11 mouse cellular contexts compared by ENCODE assay signal in the genomic region with DNA sequence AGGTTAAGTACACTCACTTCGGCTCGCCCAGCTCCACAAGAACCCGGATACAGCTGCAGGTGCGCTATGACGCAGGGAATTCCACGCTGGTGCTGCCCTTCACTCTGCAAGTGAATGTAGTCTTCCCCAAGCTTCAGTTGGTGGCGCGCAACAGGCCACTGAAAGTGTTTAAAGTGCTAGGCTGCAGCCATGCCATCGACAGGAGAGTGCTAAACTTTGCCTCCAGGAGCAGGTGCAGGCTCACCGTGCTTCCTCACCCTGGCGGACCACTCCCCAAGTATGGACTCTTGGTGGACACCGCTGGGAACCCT. TPM values are rescaled to one million over a fixed set of nuclear protein-coding genes. Genes with fewer than 3 reads are reported as not detected.
A peak's percentile ranks its signal among the peaks of the same experiment; 100 is the strongest.
DNase-seq lines count a peak whose midpoint lies in the region; ATAC-seq and TF ChIP-seq lines count a peak whose summit lies in the region.
"Had no signal": no experiment of that assay in that cellular context is flagged by ENCODE, and none has a peak within 500 bp of the region (broad histone marks: within the 10 kb centered on the region; RNA-seq: fewer than 3 reads in every experiment).

No protein-coding gene starts in this region.

- H3K4me2 ChIP-seq in heart, embryonic 13.5 days = peak overlapping the region; percentile 68
- H3K4me2 ChIP-seq in forebrain, embryonic 15.5 days (replicated peaks) = peak overlapping the region; percentile 48
- peak overlapping the region; percentile 47 for H3K4me2 ChIP-seq in midbrain, embryonic 12.5 days (replicated peaks)

- peaks cover 48% of the 10 kb centered on the region for H3K27me3 ChIP-seq in heart, embryonic 13.5 days (replicated peaks)
- no peaks in the 10 kb centered on the region for H3K27me3 ChIP-seq in ES-Bruce4 (ENCODE audit: control insufficient read depth, insufficient read depth, low read length, poor library complexity, severe bottlenecking)
- H3K27me3 ChIP-seq in forebrain, embryonic 15.5 days = peaks cover 19% of the 10 kb centered on the region
- peaks cover 33% of the 10 kb centered on the region for H3K27me3 ChIP-seq in midbrain, embryonic 12.5 days

- no peak overlapping the region for H3K27ac ChIP-seq in heart, embryonic 13.5 days (replicated peaks)
- H3K27ac ChIP-seq in ES-Bruce4 (ENCODE audit: insufficient read depth, low read length) = no peak overlapping the region
- no peak overlapping the region for H3K27ac ChIP-seq in forebrain, embryonic 15.5 days (replicated peaks)
- H3K27ac ChIP-seq in midbrain, embryonic 12.5 days (replicated peaks) = no peak overlapping the region

- peaks cover 17% of the 10 kb centered on the region for H3K4me1 ChIP-seq in heart, embryonic 13.5 days
- no peaks in the 10 kb centered on the region for H3K4me1 ChIP-seq in ES-Bruce4 (ENCODE audit: control insufficient read depth, insufficient read depth, low read length)
- H3K4me1 ChIP-seq in forebrain, embryonic 15.5 days = peaks cover 11% of the 10 kb centered on the region
- H3K4me1 ChIP-seq in midbrain, embryonic 12.5 days = peaks cover 16% of the 10 kb centered on the region; the same call in 1 of the 2 replicates

- TF ChIP-seq CTCF in ES-Bruce4 (IDR thresholded peaks at IDR 0.05; ENCODE audit: low read depth, low read length) = no peak

- H3K4me3 ChIP-seq in heart, embryonic 13.5 days = peak overlapping the region; percentile 44
- peak overlapping the region; percentile 29 for H3K4me3 ChIP-seq in ES-Bruce4 (ENCODE audit: low read depth, low read length)
- H3K4me3 ChIP-seq in forebrain, embryonic 15.5 days = peak overlapping the region; percentile 32
- peak overlapping the region; percentile 19; the same call in 1 of the 2 replicates for H3K4me3 ChIP-seq in midbrain, embryonic 12.5 days

- no peak for TF ChIP-seq EP300 in ES-Bruce4 (IDR thresholded peaks at IDR 0.05; ENCODE audit: insufficient read depth, low read depth, low read length)

- intact Hi-C loops in left cerebral cortex, postnatal 36 days (cut with DNase I) = no loop called here

- no peak for DNase-seq in heart, adult 11 months
- no peak for DNase-seq in left cerebral cortex, adult 11 months (ENCODE audit: low spot score)
- DNase-seq in layer of hippocampus, adult 8-10 months (ENCODE audit: low spot score in 2 of 2) = no peak
- no peak for DNase-seq in left cerebral cortex, postnatal 36 days (ENCODE audit: low spot score in 2 of 2)
- DNase-seq: adrenal gland, adult 8-10 months had no signal

- TF ChIP-seq POLR2A in ES-Bruce4 (IDR thresholded peaks at IDR 0.05; ENCODE audit: insufficient read depth, low read length) = no peak

- 5% methylated on average over 12 of the region's 12 CpGs for WGBS in heart, embryonic 13.5 days
- WGBS in forebrain, embryonic 15.5 days = 8% methylated on average over 12 of the region's 12 CpGs
- 5% methylated on average over 12 of the region's 12 CpGs for WGBS in midbrain, embryonic 12.5 days

- no peaks in the 10 kb centered on the region for H3K36me3 ChIP-seq in heart, embryonic 13.5 days
- no peaks in the 10 kb centered on the region for H3K36me3 ChIP-seq in ES-Bruce4 (ENCODE audit: control insufficient read depth, insufficient read depth, low read length, poor library complexity, severe bottlenecking)
- H3K36me3 ChIP-seq in forebrain, embryonic 15.5 days = no peaks in the 10 kb centered on the region
- no peaks in the 10 kb centered on the region for H3K36me3 ChIP-seq in midbrain, embryonic 12.5 days

- H3K9me3 ChIP-seq in heart, embryonic 13.5 days = no peaks in the 10 kb centered on the region
- H3K9me3 ChIP-seq in ES-Bruce4 (replicated peaks; ENCODE audit: control insufficient read depth, insufficient read depth, low read length, poor library complexity, severe bottlenecking) = no peaks in the 10 kb centered on the region; the same call in 1 of the 2 replicates
- H3K9me3 ChIP-seq in forebrain, embryonic 15.5 days = no peaks in the 10 kb centered on the region
- no peaks in the 10 kb centered on the region for H3K9me3 ChIP-seq in midbrain, embryonic 12.5 days

- H3K9ac ChIP-seq in heart, embryonic 13.5 days = peak overlapping the region; percentile 33
- H3K9ac ChIP-seq in ES-Bruce4 (ENCODE audit: low read depth, poor library complexity, severe bottlenecking) = 0 out of 2 replicates have a peak overlapping the region, but pooled peaks have one; percentile 14
- H3K9ac ChIP-seq in forebrain, embryonic 15.5 days (replicated peaks) = no peak overlapping the region
- no peak overlapping the region for H3K9ac ChIP-seq in midbrain, embryonic 12.5 days (replicated peaks)

- ATAC-seq in heart, embryonic 13.5 days (ENCODE audit: extremely low read depth, insufficient number of reproducible peaks, low FRiP score, low TSS enrichment) = no peak
- no peak for ATAC-seq in forebrain, embryonic 15.5 days (replicated peaks)
- no peak for ATAC-seq in midbrain, embryonic 12.5 days (ENCODE audit: low FRiP score, low read depth)

RNA-seq across cellular contexts. Expression of a gene that starts 0.5 kb away (rescaled TPM):
- polyA plus RNA-seq in heart, embryonic 13.5 days (2015; fragmentation: Nextera tagmentation; extraction: Ambion mirVana) = 0.46 and 0.67 TPM in 2 replicates
- polyA plus RNA-seq in ES-Bruce4 (2011; ENCODE audit: insufficient read depth, insufficient read length, low read depth, missing spikeins) = not detected in 2 replicates
- polyA plus RNA-seq in forebrain, embryonic 15.5 days (2015; fragmentation: Nextera tagmentation; extraction: Ambion mirVana) = 0.03 and 0.08 TPM in 2 replicates
- polyA plus RNA-seq in midbrain, embryonic 12.5 days (2016; fragmentation: Nextera tagmentation; extraction: Ambion mirVana) = not detected in 2 replicates
- 1 to 10 TPM; 2.0 to 2.4 (median 2.2) TPM for total RNA-seq in layer of hippocampus, adult 8-10 months (2022)
- under 1 TPM; 0.15 to 0.23 TPM for total RNA-seq in left cerebral cortex, postnatal 36 days (2021)
- total RNA-seq: adrenal gland, adult 8-10 months; neutrophil, adult 5-6 weeks had no signal
- polyA plus RNA-seq: C2C12 had no signal

Comparison
In these comparisons a context has a peak if more than half of its experiments do, and no peak if none do; other contexts are left out.
1. H3K9ac ChIP-seq: peak in heart, embryonic 13.5 days (single experiment) and ES-Bruce4 (single experiment); none in forebrain, embryonic 15.5 days (single experiment) and midbrain, embryonic 12.5 days (single experiment).
2. Peak in every context shown above with its lines, with median percentiles within 50 percentile points of each other: H3K4me2 ChIP-seq and H3K4me3 ChIP-seq.